Mouse (Mus musculus) gastrocnemius, adult 18-20 months (tissue): Measurements from ENCODE around the gene Apon. TPM values are rescaled to one million over a fixed set of nuclear protein-coding genes. Genes with fewer than 3 reads are reported as not detected.
"Not testable (repeated sequence)": the region's sequence is repeated elsewhere in the genome, so short reads cannot be mapped to it uniquely, and the experiment has no call there.

Source experiments
- DNase-seq: peaks from one replicate; pipeline ENCODE4 v3.0.0; 2021; ENCODE audit warnings: low spot score
- long read RNA-seq, 2 experiments: library from polyadenylated mRNA; stranded (forward); transcript quantifications; one replicate each; pipeline ENCODE4 v2.0.0; 2021
- total RNA-seq, 2 experiments: library from RNA; stranded (reverse); gene quantifications; 2 replicates each; pipeline ENCODE4 v1.2.3; 2021

Gene Apon
- total RNA-seq, result under 1 TPM in 1 of 2 experiments, not detected in 1; 0.21 TPM
- long read RNA-seq, experiment 1, result 0 reads
- long read RNA-seq, experiment 2, result 0 reads

GRCm38 (mm10) chr10:128253677-128254255 is at the start of gene Apon:
Gene Apon (plus strand): TSS chr10:128254096.
- DNase-seq, result no peak

- DNase-seq, result no peak
These were observed 49.0 kb upstream of the Apon start for GRCm38 (mm10) chr10:128204941-128205340.

- DNase-seq, result no peak
These were observed 45.6 kb upstream of the Apon start for GRCm38 (mm10) chr10:128208326-128208725.

GRCm38 (mm10) chr10:128209311-128210009 is 44.4 kb upstream of the Apon start:
- DNase-seq, result no peak

- DNase-seq, result no peak
These were observed 43.8 kb upstream of the Apon start for GRCm38 (mm10) chr10:128210131-128210530.

GRCm38 (mm10) chr10:128210954-128211353 is 42.9 kb upstream of the Apon start:
- peak; percentile 10 for DNase-seq

- peak; percentile 92 for DNase-seq
These were observed 42.3 kb upstream of the Apon start, which contains the start of gene Spryd4 for GRCm38 (mm10) chr10:128211390-128212108. Gene Spryd4 (minus strand): TSS chr10:128211807.

GRCm38 (mm10) chr10:128212148-128212547 is 41.7 kb upstream of the Apon start:
- no peak for DNase-seq

GRCm38 (mm10) chr10:128212871-128213323 is 41.0 kb upstream of the Apon start:
- peak; percentile 56 for DNase-seq

GRCm38 (mm10) chr10:128214112-128214511 is 39.8 kb upstream of the Apon start:
- not testable (repeated sequence) for DNase-seq

- no peak for DNase-seq
These were observed 38.9 kb upstream of the Apon start for GRCm38 (mm10) chr10:128214981-128215380.

GRCm38 (mm10) chr10:128218387-128219117 is 35.3 kb upstream of the Apon start:
- no peak for DNase-seq

- DNase-seq, result no peak
These were observed 32.2 kb upstream of the Apon start for GRCm38 (mm10) chr10:128221533-128222286.

GRCm38 (mm10) chr10:128225064-128225463 is 28.8 kb upstream of the Apon start:
- DNase-seq, result no peak

- no peak for DNase-seq
These were observed 28.4 kb upstream of the Apon start, which contains the start of gene Mip for GRCm38 (mm10) chr10:128225538-128225937. Gene Mip (plus strand): TSS chr10:128225838.

GRCm38 (mm10) chr10:128227592-128227991 is 26.3 kb upstream of the Apon start:
- DNase-seq, result no peak

GRCm38 (mm10) chr10:128228009-128228408 is 25.9 kb upstream of the Apon start:
- no peak for DNase-seq

GRCm38 (mm10) chr10:128230582-128230981 is 23.3 kb upstream of the Apon start:
- no peak for DNase-seq

- DNase-seq, result no peak
These were observed 22.8 kb upstream of the Apon start for GRCm38 (mm10) chr10:128231146-128231545.

- DNase-seq, result peak; percentile 85
These were observed 22.0 kb upstream of the Apon start, which contains the start of gene Timeless for GRCm38 (mm10) chr10:128231697-128232419. Gene Timeless (plus strand): TSS chr10:128232065.
